Mouse (Mus musculus): Measurements from ENCODE around the gene Ubp1.
"Not testable (repeated sequence)": the region's sequence is repeated elsewhere in the genome, so short reads cannot be mapped to it uniquely, and the experiment has no call there.

The Ubp1 gene

GRCm38 (mm10) chr9:113930534-113931374 is at the start of gene Ubp1:
TSS of gene Ubp1 (plus strand) at chr9:113930934.
- peak; percentile 95 for DNase-seq (ENCODE audit: low spot score)

GRCm38 (mm10) chr9:113894903-113895302 is 35.8 kb upstream of the Ubp1 start:
- no peak for DNase-seq (ENCODE audit: low spot score)

GRCm38 (mm10) chr9:113903136-113903535 is 27.6 kb upstream of the Ubp1 start:
- peak; percentile 38 for DNase-seq (ENCODE audit: low spot score)

GRCm38 (mm10) chr9:113904315-113904714 is 26.4 kb upstream of the Ubp1 start:
- DNase-seq (ENCODE audit: low spot score), result not testable (repeated sequence)

GRCm38 (mm10) chr9:113915789-113916188 is 14.9 kb upstream of the Ubp1 start:
- no peak for DNase-seq (ENCODE audit: low spot score)

GRCm38 (mm10) chr9:113922677-113923076 is 8.1 kb upstream of the Ubp1 start:
- DNase-seq (ENCODE audit: low spot score), result no peak

GRCm38 (mm10) chr9:113924883-113925282 is 5.9 kb upstream of the Ubp1 start:
- no peak for DNase-seq (ENCODE audit: low spot score)

- DNase-seq (ENCODE audit: low spot score), result no peak
These were observed 2.1 kb upstream of the Ubp1 start for GRCm38 (mm10) chr9:113928591-113928990.

- DNase-seq (ENCODE audit: low spot score), result no peak
These were observed 1.1 kb upstream of the Ubp1 start for GRCm38 (mm10) chr9:113929676-113930075.

- peak; percentile 15 for DNase-seq (ENCODE audit: low spot score)
These were observed 803 bp downstream of the Ubp1 start for GRCm38 (mm10) chr9:113931375-113932099.

- peak; percentile 8 for DNase-seq (ENCODE audit: low spot score)
These were observed 1.4 kb downstream of the Ubp1 start for GRCm38 (mm10) chr9:113932100-113932470.

- DNase-seq (ENCODE audit: low spot score), result no peak
These were observed 1.8 kb downstream of the Ubp1 start for GRCm38 (mm10) chr9:113932501-113932900.

- no peak for DNase-seq (ENCODE audit: low spot score)
These were observed 4.9 kb downstream of the Ubp1 start for GRCm38 (mm10) chr9:113935638-113936037.

GRCm38 (mm10) chr9:113939063-113939850 is 8.5 kb downstream of the Ubp1 start:
- DNase-seq (ENCODE audit: low spot score), result no peak

GRCm38 (mm10) chr9:113941103-113941805 is 10.5 kb downstream of the Ubp1 start:
- no peak for DNase-seq (ENCODE audit: low spot score)

- DNase-seq (ENCODE audit: low spot score), result no peak
These were observed 12.6 kb downstream of the Ubp1 start for GRCm38 (mm10) chr9:113943372-113943771.

GRCm38 (mm10) chr9:113947216-113947615 is 16.5 kb downstream of the Ubp1 start:
- DNase-seq (ENCODE audit: low spot score), result no peak

GRCm38 (mm10) chr9:113957777-113958176 is 27.0 kb downstream of the Ubp1 start:
- DNase-seq (ENCODE audit: low spot score), result no peak

- DNase-seq (ENCODE audit: low spot score), result no peak
These were observed 33.0 kb downstream of the Ubp1 start for GRCm38 (mm10) chr9:113963718-113964117.

- DNase-seq (ENCODE audit: low spot score), result no peak
These were observed 33.7 kb downstream of the Ubp1 start for GRCm38 (mm10) chr9:113964415-113964814.

- DNase-seq (ENCODE audit: low spot score), result no peak
These were observed 36.1 kb downstream of the Ubp1 start for GRCm38 (mm10) chr9:113966838-113967237.

- no peak for DNase-seq (ENCODE audit: low spot score)
These were observed 38.2 kb downstream of the Ubp1 start for GRCm38 (mm10) chr9:113968967-113969366.
